Mouse (Mus musculus): ENCODE data around the gene Fes.

Gene Fes

GRCm38 (mm10) chr7:80374733-80375132 lies 13.0 kb downstream of the Fes start:
- DNase-seq (ENCODE audit: low spot score), result no peak

GRCm38 (mm10) chr7:80374280-80374679 lies 13.5 kb downstream of the Fes start:
- no peak for DNase-seq (ENCODE audit: low spot score)

GRCm38 (mm10) chr7:80373850-80374249 lies 13.9 kb downstream of the Fes start:
- no peak for DNase-seq (ENCODE audit: low spot score)

GRCm38 (mm10) chr7:80373352-80373751 lies 14.4 kb downstream of the Fes start:
- DNase-seq (ENCODE audit: low spot score), result no peak

GRCm38 (mm10) chr7:80372667-80373066 lies 15.1 kb downstream of the Fes start:
- DNase-seq (ENCODE audit: low spot score), result no peak

- DNase-seq (ENCODE audit: low spot score), result no peak
Measured at GRCm38 (mm10) chr7:80372166-80372565, 15.6 kb downstream of the Fes start.

- DNase-seq (ENCODE audit: low spot score), result no peak
Measured at GRCm38 (mm10) chr7:80371041-80371751, 16.6 kb downstream of the Fes start, which contains the start of gene Man2a2. Gene Man2a2, minus strand, starts transcription at chr7:80371375.

GRCm38 (mm10) chr7:80370649-80371040 lies 17.1 kb downstream of the Fes start:
- no peak for DNase-seq (ENCODE audit: low spot score)

- no peak for DNase-seq (ENCODE audit: low spot score)
Measured at GRCm38 (mm10) chr7:80369967-80370431, 17.7 kb downstream of the Fes start.

GRCm38 (mm10) chr7:80369461-80369860 lies 18.3 kb downstream of the Fes start:
- DNase-seq (ENCODE audit: low spot score), result no peak

GRCm38 (mm10) chr7:80368635-80369421 lies 18.9 kb downstream of the Fes start:
- no peak for DNase-seq (ENCODE audit: low spot score)

- no peak for DNase-seq (ENCODE audit: low spot score)
Measured at GRCm38 (mm10) chr7:80368009-80368408, 19.7 kb downstream of the Fes start.

GRCm38 (mm10) chr7:80367232-80367631 lies 20.5 kb downstream of the Fes start:
- DNase-seq (ENCODE audit: low spot score), result no peak

GRCm38 (mm10) chr7:80365759-80366158 lies 22.0 kb downstream of the Fes start:
- DNase-seq (ENCODE audit: low spot score), result no peak

GRCm38 (mm10) chr7:80360435-80360834 lies 27.3 kb downstream of the Fes start:
- no peak for DNase-seq (ENCODE audit: low spot score)

GRCm38 (mm10) chr7:80358039-80358438 lies 29.7 kb downstream of the Fes start:
- no peak for DNase-seq (ENCODE audit: low spot score)

GRCm38 (mm10) chr7:80357156-80357555 lies 30.6 kb downstream of the Fes start:
- no peak for DNase-seq (ENCODE audit: low spot score)

- DNase-seq (ENCODE audit: low spot score), result no peak
Measured at GRCm38 (mm10) chr7:80356351-80356750, 31.4 kb downstream of the Fes start.

- no peak for DNase-seq (ENCODE audit: low spot score)
Measured at GRCm38 (mm10) chr7:80352920-80353319, 34.8 kb downstream of the Fes start.

- DNase-seq (ENCODE audit: low spot score), result no peak
Measured at GRCm38 (mm10) chr7:80350808-80351207, 36.9 kb downstream of the Fes start.

GRCm38 (mm10) chr7:80347670-80348586 lies 39.8 kb downstream of the Fes start:
- DNase-seq (ENCODE audit: low spot score), result no peak

- DNase-seq (ENCODE audit: low spot score), result no peak
Measured at GRCm38 (mm10) chr7:80346830-80347229, 40.9 kb downstream of the Fes start.
